Mouse (Mus musculus): Measurements from ENCODE around the gene Asf1a.

GRCm38 (mm10) chr10:53605328-53605727 is 8.8 kb downstream of the Asf1a start:
- no peak for TF ChIP-seq CTCF (IDR thresholded peaks at IDR 0.05; ENCODE audit: low read depth, low read length)
- no peak for TF ChIP-seq POLR2A (IDR thresholded peaks at IDR 0.05; ENCODE audit: insufficient read depth, low read length)
